In genomic region chr5:129847558-129847820, GRCm38 (mm10) we compare ENCODE assay signal across 7 mouse cellular contexts. TPM values are rescaled to one million over a fixed set of nuclear protein-coding genes. Genes with fewer than 3 reads are reported as not detected.
A peak's percentile ranks its signal among the peaks of the same experiment; 100 is the strongest.
DNase-seq lines count a peak whose midpoint lies in the region; ATAC-seq and TF ChIP-seq lines count a peak whose summit lies in the region.

No protein-coding gene starts in this region.

- no peaks in the 10 kb centered on the region for H3K27me3 ChIP-seq in lung, embryonic 15.5 days
- no peaks in the 10 kb centered on the region for H3K27me3 ChIP-seq in limb, embryonic 14.5 days (ENCODE audit: control insufficient read depth, insufficient read depth, low read length)
- no peaks in the 10 kb centered on the region for H3K27me3 ChIP-seq in stomach, embryonic 14.5 days (ENCODE audit: control insufficient read depth, insufficient read depth, low read length)

- no peak for DNase-seq in lung, adult 2 months
- DNase-seq in limb, embryonic 14.5 days (ENCODE audit: low spot score): no peak
- DNase-seq in gastrocnemius, postnatal 4 days (ENCODE audit: low spot score in 2 of 2): no peak
- DNase-seq in lung, postnatal 14 days: no peak

- no peaks in the 10 kb centered on the region for H3K9me3 ChIP-seq in lung, embryonic 15.5 days
- no peaks in the 10 kb centered on the region for H3K9me3 ChIP-seq in limb, embryonic 14.5 days (ENCODE audit: control insufficient read depth, low read length)
- no peaks in the 10 kb centered on the region for H3K9me3 ChIP-seq in stomach, embryonic 14.5 days (ENCODE audit: control insufficient read depth, low read depth, low read length)

- TF ChIP-seq POLR2A in lung, adult 2 months (IDR thresholded peaks at IDR 0.05; ENCODE audit: borderline replicate concordance, extremely low read depth, low read depth, low read length): no peak
- no peak for TF ChIP-seq POLR2A in embryonic fibroblast, embryonic 13.5 days (IDR thresholded peaks at IDR 0.05; ENCODE audit: low read depth, low read length)
- TF ChIP-seq POLR2A in limb, embryonic 14.5 days (IDR thresholded peaks at IDR 0.05; ENCODE audit: borderline replicate concordance, extremely low read depth, insufficient read depth, insufficient read length): no peak

- H3K27ac ChIP-seq in lung, embryonic 15.5 days: no peak overlapping the region
- H3K27ac ChIP-seq in embryonic fibroblast, embryonic 13.5 days (ENCODE audit: insufficient read depth, low read length): no peak overlapping the region
- H3K27ac ChIP-seq in limb, embryonic 14.5 days (replicated peaks; ENCODE audit: low read depth, low read length): no peak overlapping the region
- H3K27ac ChIP-seq in stomach, embryonic 14.5 days (ENCODE audit: low read length): no peak overlapping the region

- 32% methylated on average over 8 of the region's 8 CpGs for WGBS in lung, embryonic 15.5 days
- 40% methylated on average over 8 of the region's 8 CpGs for WGBS in lung, adult 2 months
- 46% methylated on average over 8 of the region's 8 CpGs for WGBS in limb, embryonic 14.5 days
- 50% methylated on average over 8 of the region's 8 CpGs for WGBS in stomach, embryonic 14.5 days

- no peak for TF ChIP-seq CTCF in lung, adult 2 months (IDR thresholded peaks at IDR 0.05; ENCODE audit: insufficient read depth, low read length)
- TF ChIP-seq CTCF in embryonic fibroblast, embryonic 13.5 days (IDR thresholded peaks at IDR 0.05; ENCODE audit: borderline replicate concordance, insufficient read depth, low read length): no peak

- peak overlapping the region; percentile 73 for H3K4me3 ChIP-seq in lung, embryonic 15.5 days
- no peak overlapping the region for H3K4me3 ChIP-seq in lung, adult 2 months (replicated peaks; ENCODE audit: extremely low read depth, low read depth, low read length)
- H3K4me3 ChIP-seq in embryonic fibroblast, embryonic 13.5 days (ENCODE audit: insufficient read depth, low read length): peak overlapping the region; percentile 92
- peak overlapping the region; percentile 72 for H3K4me3 ChIP-seq in limb, embryonic 14.5 days (replicated peaks; ENCODE audit: low read length)
- H3K4me3 ChIP-seq in stomach, embryonic 14.5 days (ENCODE audit: low read depth, low read length): peak overlapping the region; percentile 66

- peak overlapping the region; percentile 57 for H3K4me2 ChIP-seq in lung, embryonic 15.5 days
- peak overlapping the region; percentile 51 for H3K4me2 ChIP-seq in limb, embryonic 14.5 days (replicated peaks; ENCODE audit: low read depth, low read length, severe bottlenecking)
- H3K4me2 ChIP-seq in stomach, embryonic 14.5 days (replicated peaks; ENCODE audit: low read depth, low read length): peak overlapping the region; percentile 42

- peaks cover 6% of the 10 kb centered on the region; the same call in 1 of the 2 replicates for H3K4me1 ChIP-seq in lung, embryonic 15.5 days
- no peaks in the 10 kb centered on the region for H3K4me1 ChIP-seq in lung, adult 2 months (ENCODE audit: control insufficient read depth, insufficient read depth, low read length)
- no peaks in the 10 kb centered on the region; the same call in 1 of the 2 replicates for H3K4me1 ChIP-seq in embryonic fibroblast, embryonic 13.5 days (ENCODE audit: control insufficient read depth, insufficient read depth, low read length)
- H3K4me1 ChIP-seq in limb, embryonic 14.5 days (ENCODE audit: control insufficient read depth, insufficient read depth, low read length): peaks cover 4% of the 10 kb centered on the region
- H3K4me1 ChIP-seq in stomach, embryonic 14.5 days (ENCODE audit: control insufficient read depth, insufficient read depth, low read length): no peaks in the 10 kb centered on the region

- no peak for ATAC-seq in lung, embryonic 15.5 days (ENCODE audit: borderline replicate concordance, extremely low read depth, low FRiP score, low TSS enrichment)
- ATAC-seq in limb, embryonic 14.5 days (ENCODE audit: low FRiP score, low read depth): no peak
- ATAC-seq in stomach, embryonic 14.5 days (ENCODE audit: insufficient number of reproducible peaks, insufficient read depth, low FRiP score, low read depth): no peak

- H3K9ac ChIP-seq in lung, embryonic 15.5 days: peak overlapping the region; percentile 77
- peak overlapping the region; percentile 73 for H3K9ac ChIP-seq in limb, embryonic 14.5 days (ENCODE audit: low read depth, low read length, severe bottlenecking)
- peak overlapping the region; percentile 57 for H3K9ac ChIP-seq in stomach, embryonic 14.5 days (replicated peaks; ENCODE audit: low read depth, low read length)

- H3K36me3 ChIP-seq in lung, embryonic 15.5 days: peaks cover 25% of the 10 kb centered on the region
- peaks cover 28% of the 10 kb centered on the region for H3K36me3 ChIP-seq in limb, embryonic 14.5 days (ENCODE audit: control insufficient read depth, insufficient read depth, low read length)
- H3K36me3 ChIP-seq in stomach, embryonic 14.5 days (ENCODE audit: control insufficient read depth, insufficient read depth, low read length): peaks cover 18% of the 10 kb centered on the region

RNA-seq across cellular contexts. Expression of gene Sumf2, which starts 0.7 kb away (rescaled TPM):
- 42.9 and 48.3 TPM in 2 replicates for polyA plus RNA-seq in lung, embryonic 15.5 days (2015; fragmentation: Nextera tagmentation; extraction: Ambion mirVana)
- polyA plus RNA-seq in lung, adult 2 months (2012; rRNA removed): 14.3 and 17.3 TPM in 2 replicates
- 29.9 and 39.3 TPM in 2 replicates for polyA plus RNA-seq in embryonic fibroblast, embryonic 13.5 days (2011; ENCODE audit: insufficient read length, low read depth, missing spikeins)
- polyA plus RNA-seq in limb, embryonic 14.5 days (2012; rRNA removed): 50.1 and 55.9 TPM in 2 replicates
- polyA plus RNA-seq in limb, embryonic 14.5 days (2014; fragmentation: Nextera tagmentation; extraction: Ambion mirVana): 53.8 and 61.3 TPM in 2 replicates
- polyA plus RNA-seq in stomach, embryonic 14.5 days (2014; fragmentation: Nextera tagmentation; extraction: Ambion mirVana): 45.3 and 51.4 TPM in 2 replicates
- total RNA-seq in gastrocnemius, postnatal 4 days (2021): 10 to 100 TPM; 20.9 to 22.2 TPM

RNA-seq across cellular contexts. Expression of gene Chchd2, which starts 39.8 kb away (rescaled TPM):
- polyA plus RNA-seq in lung, embryonic 15.5 days (2015; fragmentation: Nextera tagmentation; extraction: Ambion mirVana): 847 and 887 TPM in 2 replicates
- polyA plus RNA-seq in lung, adult 2 months (2012; rRNA removed): 686 and 760 TPM in 2 replicates
- polyA plus RNA-seq in embryonic fibroblast, embryonic 13.5 days (2011; ENCODE audit: insufficient read length, low read depth, missing spikeins): 318 and 322 TPM in 2 replicates
- polyA plus RNA-seq in limb, embryonic 14.5 days (2012; rRNA removed): 773 and 1,133 TPM in 2 replicates
- polyA plus RNA-seq in limb, embryonic 14.5 days (2014; fragmentation: Nextera tagmentation; extraction: Ambion mirVana): 901 and 959 TPM in 2 replicates
- polyA plus RNA-seq in stomach, embryonic 14.5 days (2014; fragmentation: Nextera tagmentation; extraction: Ambion mirVana): 795 and 869 TPM in 2 replicates
- total RNA-seq in gastrocnemius, postnatal 4 days (2021): 100 to 1,000 TPM; 413 to 416 TPM

RNA-seq across cellular contexts. Expression of gene Zbed5, which starts 48.0 kb away (rescaled TPM):
- polyA plus RNA-seq in lung, embryonic 15.5 days (2015; fragmentation: Nextera tagmentation; extraction: Ambion mirVana): 4.6 and 5.1 TPM in 2 replicates
- 0.95 and 1.3 TPM in 2 replicates for polyA plus RNA-seq in lung, adult 2 months (2012; rRNA removed)
- 3.1 and 3.4 TPM in 2 replicates for polyA plus RNA-seq in embryonic fibroblast, embryonic 13.5 days (2011; ENCODE audit: insufficient read length, low read depth, missing spikeins)
- polyA plus RNA-seq in limb, embryonic 14.5 days (2012; rRNA removed): 8.8 and 9.1 TPM in 2 replicates
- polyA plus RNA-seq in limb, embryonic 14.5 days (2014; fragmentation: Nextera tagmentation; extraction: Ambion mirVana): 8.2 and 8.4 TPM in 2 replicates
- polyA plus RNA-seq in stomach, embryonic 14.5 days (2014; fragmentation: Nextera tagmentation; extraction: Ambion mirVana): 5.7 and 6.1 TPM in 2 replicates
- total RNA-seq in gastrocnemius, postnatal 4 days (2021): 1 to 10 TPM; 1.5 to 2.0 TPM

RNA-seq across cellular contexts. Expression of gene Phkg1, which starts 50.9 kb away (rescaled TPM):
- polyA plus RNA-seq in lung, embryonic 15.5 days (2015; fragmentation: Nextera tagmentation; extraction: Ambion mirVana): 0.21 and 0.24 TPM in 2 replicates
- 2.4 and 6.9 TPM in 2 replicates for polyA plus RNA-seq in lung, adult 2 months (2012; rRNA removed)
- 0.80 and 1.3 TPM in 2 replicates for polyA plus RNA-seq in embryonic fibroblast, embryonic 13.5 days (2011; ENCODE audit: insufficient read length, low read depth, missing spikeins)
- 0.29 and 0.40 TPM in 2 replicates for polyA plus RNA-seq in limb, embryonic 14.5 days (2012; rRNA removed)
- polyA plus RNA-seq in limb, embryonic 14.5 days (2014; fragmentation: Nextera tagmentation; extraction: Ambion mirVana): 0.21 TPM in 1 of 2 replicates, not detected in the other
- not detected in 2 replicates for polyA plus RNA-seq in stomach, embryonic 14.5 days (2014; fragmentation: Nextera tagmentation; extraction: Ambion mirVana)
- 10 to 100 TPM; 85.0 to 98.6 TPM for total RNA-seq in gastrocnemius, postnatal 4 days (2021)
